Mouse (Mus musculus) cerebral cortex, adult 2 months (tissue): ENCODE measurements around the gene Cox8a.

Source experiments
- WGBS: fragments of 180-500 bp; shearing (Covaris S2); methylation state at CpG from one replicate; pipeline ENCODE4 v1.1.7; 2018; 5-methylcytosine and 5-hydroxymethylcytosine counted together

Cox8a gene

DNA sequence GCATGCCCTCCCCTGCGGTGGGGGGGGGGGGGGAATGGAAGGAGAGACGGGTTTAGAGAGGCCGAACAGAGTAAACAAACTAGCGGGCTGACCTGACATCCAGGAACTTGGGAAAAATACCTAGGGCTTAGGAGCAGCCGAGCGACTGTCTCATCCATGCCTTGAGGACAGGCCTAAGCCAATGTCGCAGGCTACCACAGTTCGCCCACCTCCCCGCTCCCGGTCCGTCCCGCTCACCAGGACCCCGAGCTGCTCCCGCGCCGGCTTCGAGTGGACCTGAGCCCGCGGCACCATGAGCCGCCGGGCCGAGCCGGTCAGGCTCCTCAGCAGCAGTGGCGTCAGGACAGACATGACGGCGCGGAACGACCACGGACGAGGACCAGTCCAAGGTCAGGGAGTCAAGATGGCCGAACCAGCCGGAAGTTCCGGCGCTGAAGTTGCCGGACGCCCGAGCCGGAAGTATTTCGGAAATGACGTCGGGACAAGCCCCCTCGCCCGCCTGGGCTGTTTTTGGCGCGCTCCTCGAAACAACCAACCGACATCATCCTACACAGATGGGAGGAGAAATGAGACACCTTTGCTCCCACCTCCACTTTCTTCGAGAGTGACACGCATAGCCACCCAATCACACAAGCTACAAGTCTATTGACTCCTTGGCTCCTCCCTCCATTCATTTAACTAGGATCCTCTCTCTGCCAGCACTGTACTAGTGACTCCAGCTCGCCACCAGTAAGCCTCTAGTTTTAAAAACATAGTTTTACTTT is at the start of gene Cox8a:
Gene Cox8a (minus strand): TSS at position 455 of the 764 bp plus-strand sequence.
- WGBS = under 1% methylated on average over 50 of the region's 50 CpGs

- WGBS = 70% methylated on average over 4 of the region's 4 CpGs
These were observed 49.0 kb upstream of the Cox8a start for GRCm38 (mm10) chr19:7266421-7266831.

GRCm38 (mm10) chr19:7265478-7266191 is 48.2 kb upstream of the Cox8a start:
- WGBS = 51% methylated on average over 14 of the region's 14 CpGs

DNA sequence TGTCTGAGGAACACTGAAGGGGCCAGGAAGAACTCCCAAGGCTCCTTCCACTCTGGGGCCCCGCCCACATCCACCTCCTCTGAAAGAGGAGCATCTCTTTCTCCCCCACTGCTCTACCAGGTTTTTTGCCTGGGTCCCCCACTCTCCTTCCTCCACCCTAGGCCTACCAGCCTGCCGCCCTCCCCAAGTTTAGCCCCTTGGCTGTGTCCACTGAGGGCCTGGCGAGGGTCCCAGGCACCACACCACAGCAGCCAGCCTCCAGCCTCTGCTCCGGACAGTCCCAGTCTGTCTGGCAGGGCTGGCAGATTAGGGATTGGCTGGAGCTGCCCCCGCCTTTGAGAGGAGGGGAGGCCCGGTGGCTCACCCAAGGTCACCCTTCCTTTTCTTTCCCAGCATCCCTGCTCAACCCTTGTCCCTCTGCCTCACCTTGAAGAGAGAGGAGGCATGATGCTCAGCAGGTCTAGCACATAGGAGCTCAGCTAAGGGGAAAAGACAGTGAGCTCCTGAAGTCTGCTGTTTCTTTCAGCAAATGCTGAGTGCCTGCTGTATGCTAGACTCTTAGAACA is 47.4 kb upstream of the Cox8a start:
- 43% methylated on average over 6 of the region's 6 CpGs for WGBS

- 20% methylated on average over 9 of the region's 9 CpGs for WGBS
These were observed 46.8 kb upstream of the Cox8a start for GRCm38 (mm10) chr19:7264088-7264765.

GRCm38 (mm10) chr19:7262592-7262991 is 45.2 kb upstream of the Cox8a start:
- 96% methylated on average over 1 of the region's 1 CpGs for WGBS

DNA sequence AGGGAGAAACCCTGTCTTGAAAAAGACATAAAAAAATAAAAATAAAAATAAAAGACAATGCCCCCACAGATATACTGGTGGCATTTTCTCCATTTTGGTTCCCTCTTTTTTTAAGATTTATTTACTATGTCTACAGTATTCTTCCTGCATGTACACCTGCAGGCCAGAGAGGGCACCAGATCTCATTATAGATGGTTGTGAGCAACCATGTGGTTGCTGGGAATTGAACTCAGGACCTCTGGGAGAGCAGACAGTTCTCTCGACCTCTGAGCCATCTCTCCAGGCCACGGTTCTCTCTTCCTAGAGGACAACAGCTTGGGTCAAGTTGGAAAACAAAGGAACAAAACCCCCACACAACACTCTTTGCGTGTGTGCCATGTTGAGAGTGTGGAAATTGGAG is 44.5 kb upstream of the Cox8a start:
- 93% methylated on average over 3 of the region's 3 CpGs for WGBS

DNA sequence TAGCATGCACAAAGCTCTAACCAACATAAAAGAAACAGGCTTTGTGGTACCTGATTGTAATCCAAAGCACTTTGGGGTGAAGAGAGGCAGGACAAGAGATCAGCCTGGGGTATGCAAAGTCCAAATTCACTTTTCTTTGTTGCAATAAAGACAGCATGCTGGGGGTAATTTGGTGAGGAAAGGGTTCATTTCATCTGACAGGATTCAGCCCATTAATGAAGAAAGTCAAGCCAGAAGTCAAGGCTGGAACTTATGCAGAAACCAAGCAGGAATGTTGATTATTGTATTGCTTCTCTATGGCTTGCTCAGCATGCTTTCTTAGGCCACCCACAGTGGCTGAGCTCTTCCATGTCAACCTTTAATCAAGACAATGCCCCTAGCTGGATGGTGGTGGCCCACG is 44.1 kb upstream of the Cox8a start:
- WGBS = 94% methylated on average over 1 of the region's 1 CpGs

GRCm38 (mm10) chr19:7257881-7258280 is 40.5 kb upstream of the Cox8a start:
- WGBS = 49% methylated on average over 5 of the region's 5 CpGs

- 82% methylated on average over 3 of the region's 3 CpGs for whole genome bisulfite sequencing
These were observed 28.6 kb upstream of the Cox8a start for GRCm38 (mm10) chr19:7246021-7246420.

GRCm38 (mm10) chr19:7240782-7241690 is 23.6 kb upstream of the Cox8a start, which contains the start of gene Naa40:
Gene Naa40, minus strand, starts transcription at chr19:7241183.
- under 1% methylated on average over 80 of the region's 80 CpGs for WGBS

DNA sequence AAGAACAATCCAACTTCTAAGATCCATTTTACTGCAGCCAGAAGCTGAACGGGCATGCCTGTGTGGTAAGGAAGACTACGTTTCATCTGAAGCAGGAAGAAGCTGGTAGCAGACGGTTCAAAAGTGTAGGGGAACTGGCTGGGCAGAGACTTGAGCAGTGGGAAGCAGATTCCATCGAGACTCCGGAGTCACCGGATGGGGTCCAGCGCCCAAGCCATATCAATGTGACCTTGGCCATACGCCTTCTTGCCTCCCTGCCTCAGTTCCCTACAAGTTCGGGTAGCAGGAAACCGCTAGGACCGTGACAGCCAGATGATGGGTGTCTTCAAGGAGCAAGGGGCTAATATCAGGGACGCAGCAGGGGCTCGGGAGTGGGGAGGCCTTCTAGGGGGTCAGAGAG is 22.9 kb upstream of the Cox8a start:
- 2% methylated on average over 13 of the region's 13 CpGs for WGBS

DNA sequence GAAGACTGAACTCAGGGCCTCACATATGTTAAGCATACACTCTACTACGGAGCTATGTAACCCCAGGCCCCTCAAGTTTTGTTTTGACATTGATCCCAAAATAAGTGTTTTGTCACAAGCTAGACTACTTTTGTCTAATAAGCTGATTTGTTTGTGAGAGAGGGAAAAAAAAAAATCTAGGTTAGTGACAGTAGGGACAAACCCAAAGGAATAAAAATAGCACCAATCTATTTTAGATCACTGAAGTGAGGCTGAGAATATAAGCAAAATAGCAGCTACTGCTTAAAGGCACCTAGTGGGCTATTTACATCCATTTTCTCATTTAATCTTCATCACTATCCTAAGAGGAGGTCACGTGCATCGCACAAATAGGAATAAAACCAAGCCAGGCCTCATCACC is 22.2 kb upstream of the Cox8a start:
- WGBS = 55% methylated on average over 3 of the region's 3 CpGs

GRCm38 (mm10) chr19:7236742-7237141 is 19.3 kb upstream of the Cox8a start:
- WGBS = 85% methylated on average over 4 of the region's 4 CpGs

- 45% methylated on average over 2 of the region's 2 CpGs for WGBS
These were observed 18.6 kb upstream of the Cox8a start for GRCm38 (mm10) chr19:7236011-7236410.

DNA sequence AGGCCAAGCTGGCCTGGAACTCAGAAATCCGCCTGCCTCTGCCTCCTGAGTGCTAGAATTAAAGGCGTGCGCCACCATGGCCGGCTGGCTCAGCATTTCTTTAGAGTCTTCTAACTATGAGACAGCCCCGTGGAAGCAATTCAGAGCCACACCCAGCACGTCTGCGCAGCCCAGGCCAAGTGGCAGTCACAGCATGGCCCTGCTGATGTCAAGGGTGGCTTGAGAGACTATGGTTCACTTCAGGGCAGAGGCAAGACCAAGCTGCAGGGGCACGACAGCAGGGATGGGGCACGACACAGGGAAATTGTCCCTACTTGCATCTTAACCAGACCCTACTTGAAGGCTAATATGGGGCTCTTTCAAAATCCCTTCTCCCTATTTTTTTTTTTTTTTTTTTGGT is 18.0 kb upstream of the Cox8a start:
- WGBS = 84% methylated on average over 9 of the region's 9 CpGs

- WGBS = 33% methylated on average over 8 of the region's 8 CpGs
These were observed 17.3 kb upstream of the Cox8a start for GRCm38 (mm10) chr19:7234537-7235221.

DNA sequence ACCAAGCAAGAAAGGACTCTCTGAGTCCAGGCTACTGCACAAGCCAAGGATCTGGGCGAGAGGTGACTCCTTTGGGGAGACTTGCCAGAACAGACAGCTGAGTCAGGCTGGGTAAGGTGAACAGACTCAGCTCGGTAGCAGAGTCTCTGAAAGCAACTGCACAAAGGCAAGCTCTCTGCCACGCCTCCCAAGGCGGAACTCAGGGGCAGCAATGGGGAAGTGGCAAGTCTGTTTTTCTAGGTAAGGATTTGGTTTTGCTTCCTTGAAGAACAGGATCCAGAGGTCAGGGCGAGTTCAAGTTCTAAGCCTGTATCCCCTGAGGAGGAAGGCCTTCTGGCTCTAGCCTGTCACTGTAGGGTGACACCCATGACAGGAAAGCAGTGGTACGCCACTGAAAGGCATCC is 9.1 kb upstream of the Cox8a start:
- WGBS = 74% methylated on average over 6 of the region's 6 CpGs

- WGBS = 79% methylated on average over 9 of the region's 9 CpGs
These were observed 7.8 kb upstream of the Cox8a start for GRCm38 (mm10) chr19:7225096-7225690.

DNA sequence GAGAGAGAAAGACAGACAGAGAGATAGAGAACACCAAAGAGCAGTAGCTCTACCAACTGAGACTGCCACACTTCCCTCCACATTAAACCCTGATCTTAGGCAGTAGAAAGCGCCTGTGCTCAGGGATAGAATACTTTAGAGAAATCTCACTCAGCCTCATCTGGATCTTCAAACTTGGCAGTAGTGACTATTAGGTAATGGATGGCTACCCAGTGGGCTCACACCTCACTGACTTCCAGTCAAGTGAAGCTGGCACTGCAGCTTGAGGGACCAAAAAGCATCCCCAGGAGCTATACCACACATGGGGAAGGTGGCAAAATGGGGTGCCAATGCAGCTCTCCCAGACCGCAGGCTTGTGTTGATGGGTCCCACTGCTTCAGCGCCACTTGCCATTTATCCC is 6.8 kb upstream of the Cox8a start:
- WGBS = 96% methylated on average over 3 of the region's 3 CpGs
